In genomic region chr13:98572581-98573260, GRCm38 (mm10) we compare ENCODE assay signal across 9 mouse cellular contexts.
DNase-seq lines count a peak whose midpoint lies in the region; ATAC-seq lines count a peak whose summit lies in the region.
"Had no signal": no experiment of that assay in that cellular context is flagged by ENCODE, and none has a peak within 500 bp of the region (broad histone marks: within the 10 kb centered on the region; RNA-seq: fewer than 3 reads in every experiment).

No protein-coding gene starts in this region.

- no peak overlapping the region for H3K27ac ChIP-seq in kidney, embryonic 15.5 days
- peak overlapping the region; percentile 70 for H3K27ac ChIP-seq in hindbrain, embryonic 10.5 days
- no peak overlapping the region for H3K27ac ChIP-seq in midbrain, embryonic 13.5 days

- DNase-seq in kidney, adult 18-20 months = no peak
- peak; percentile 78 for DNase-seq in embryo, embryonic 10 days (ENCODE audit: low spot score)
- peak; percentile 76 for DNase-seq in hindbrain, embryonic 10.5 days (ENCODE audit: low spot score)
- no peak for DNase-seq in right cerebral cortex, adult 2 months (ENCODE audit: low spot score in 2 of 2)
- DNase-seq in cerebellum, adult 11 months = no peak
- no peak for DNase-seq in cerebellum, adult 11-12 months

- H3K36me3 ChIP-seq in kidney, embryonic 15.5 days = no peaks in the 10 kb centered on the region
- H3K36me3 ChIP-seq in hindbrain, embryonic 10.5 days = no peaks in the 10 kb centered on the region
- no peaks in the 10 kb centered on the region for H3K36me3 ChIP-seq in midbrain, embryonic 13.5 days
- H3K36me3 ChIP-seq: G1E had no signal

- peak overlapping the region; percentile 47 for H3K4me3 ChIP-seq in kidney, embryonic 15.5 days (replicated peaks)
- peak overlapping the region; percentile 56 for H3K4me3 ChIP-seq in hindbrain, embryonic 10.5 days
- peak overlapping the region; percentile 38 for H3K4me3 ChIP-seq in midbrain, embryonic 13.5 days (replicated peaks)

- H3K27me3 ChIP-seq in kidney, embryonic 15.5 days = peaks cover 63% of the 10 kb centered on the region
- H3K27me3 ChIP-seq in hindbrain, embryonic 10.5 days (ENCODE audit: insufficient read depth, poor library complexity, severe bottlenecking) = peaks cover 96% of the 10 kb centered on the region
- peaks cover 95% of the 10 kb centered on the region for H3K27me3 ChIP-seq in midbrain, embryonic 13.5 days

- H3K4me1 ChIP-seq in kidney, embryonic 15.5 days = peaks cover 26% of the 10 kb centered on the region
- H3K4me1 ChIP-seq in hindbrain, embryonic 10.5 days (replicated peaks) = peaks cover 35% of the 10 kb centered on the region
- H3K4me1 ChIP-seq in midbrain, embryonic 13.5 days (replicated peaks) = peaks cover 25% of the 10 kb centered on the region

- H3K9me3 ChIP-seq in kidney, embryonic 15.5 days (replicated peaks) = no peaks in the 10 kb centered on the region
- no peaks in the 10 kb centered on the region for H3K9me3 ChIP-seq in hindbrain, embryonic 10.5 days
- no peaks in the 10 kb centered on the region for H3K9me3 ChIP-seq in midbrain, embryonic 13.5 days
- H3K9me3 ChIP-seq: G1E had no signal

- ATAC-seq in kidney, embryonic 15.5 days (replicated peaks; ENCODE audit: low FRiP score) = peak; percentile 69
- ATAC-seq in midbrain, embryonic 13.5 days = peak; percentile 92

- H3K9ac ChIP-seq in kidney, embryonic 15.5 days = peak overlapping the region; percentile 40
- H3K9ac ChIP-seq in midbrain, embryonic 13.5 days (replicated peaks) = peak overlapping the region; percentile 41

- H3K4me2 ChIP-seq in kidney, embryonic 15.5 days = peak overlapping the region; percentile 87
- peak overlapping the region; percentile 64 for H3K4me2 ChIP-seq in midbrain, embryonic 13.5 days (replicated peaks)

- WGBS in kidney, embryonic 15.5 days = 2% methylated on average over 50 of the region's 50 CpGs
- WGBS in hindbrain, embryonic 10.5 days = under 1% methylated on average over 50 of the region's 50 CpGs
- WGBS in midbrain, embryonic 13.5 days = under 1% methylated on average over 50 of the region's 50 CpGs

Comparison
In these comparisons a context has a peak if more than half of its experiments do, and no peak if none do; other contexts are left out.
1. DNase-seq: peak in embryo, embryonic 10 days (single experiment) and hindbrain, embryonic 10.5 days (single experiment); none in kidney, adult 18-20 months (single experiment), right cerebral cortex, adult 2 months (0 of 2), cerebellum, adult 11 months (single experiment) and cerebellum, adult 11-12 months (single experiment).
2. Peak in every context shown above with its lines, with median percentiles within 50 percentile points of each other: H3K4me3 ChIP-seq.